Mouse (Mus musculus) kidney, postnatal 0 days (tissue): ENCODE data around the gene Rgs12. TPM values are rescaled to one million over a fixed set of nuclear protein-coding genes. Genes with fewer than 3 reads are reported as not detected.

ENCODE experiments used
- ATAC-seq: fragments of 200-750 bp; cut with Nextera tagmentation; replicated peaks from 2 replicates; pipeline ENCODE4 v1.8.0; 2017; ENCODE audit warnings: low read depth, moderate number of reproducible peaks, moderate TSS enrichment, moderate library complexity; ENCODE audit not compliant: low FRiP score
- DNase-seq: peaks from one replicate; pipeline ENCODE4 v3.0.0-alpha.2; 2016; ENCODE audit warnings: low spot score
- H3K27ac ChIP-seq: fragments of 300-500 bp; sonication (generic); 2 replicates; pipeline ENCODE4 v1.5.1; 2014; ENCODE audit warnings: mild to moderate bottlenecking
- H3K27me3 ChIP-seq: fragments of 300-500 bp; sonication (generic); 2 replicates; pipeline ENCODE4 v1.6.1; 2014; ENCODE audit warnings: low read length, mixed read lengths; ENCODE audit not compliant: insufficient read depth
- H3K36me3 ChIP-seq: fragments of 300-500 bp; sonication (generic); 2 replicates; pipeline ENCODE4 v1.6.1; 2014; ENCODE audit warnings: low read length, mixed read lengths; ENCODE audit not compliant: insufficient read depth
- H3K4me1 ChIP-seq: fragments of 300-500 bp; sonication (generic); replicated peaks from 2 replicates; pipeline ENCODE4 v1.6.1; 2014; ENCODE audit warnings: antibody characterized with exemption, low read length, mixed read lengths; ENCODE audit not compliant: insufficient read depth
- H3K4me2 ChIP-seq: fragments of 300-500 bp; sonication (generic); 2 replicates; pipeline ENCODE4 v1.6.1; 2014; ENCODE audit warnings: mild to moderate bottlenecking, low read length, moderate library complexity, mixed read lengths
- H3K4me3 ChIP-seq: fragments of 300-500 bp; sonication (generic); replicated peaks from 2 replicates; pipeline ENCODE4 v1.5.1; 2014; ENCODE audit warnings: low read depth, low read length
- H3K9ac ChIP-seq: fragments of 300-500 bp; sonication (generic); 2 replicates; pipeline ENCODE4 v1.6.1; 2014; ENCODE audit warnings: low read depth, low read length
- H3K9me3 ChIP-seq: fragments of 300-500 bp; sonication (generic); replicated peaks from 2 replicates; pipeline ENCODE4 v1.6.1; 2016; ENCODE audit warnings: low read length, inconsistent platforms, mixed read lengths
- CTCF ChIP-seq: IDR thresholded peaks from 2 replicates; pipeline ENCODE4 v1.5.1; 2016; ENCODE audit warnings: antibody characterized with exemption, low read depth, mild to moderate bottlenecking, moderate library complexity
- WGBS: fragments of 180-500 bp; shearing (Covaris S2); extraction: QIAGEN DNeasy Blood & Tissue Kit; methylation state at CpG from one replicate; pipeline ENCODE4 v1.1.7; 2014; 5-methylcytosine and 5-hydroxymethylcytosine counted together
- polyA plus RNA-seq: library from polyadenylated mRNA; unstranded; fragments of >200 nt; fragmentation: Nextera tagmentation; extraction: Ambion mirVana; gene quantifications from 2 replicates; pipeline ENCODE4 v1.2.1, GENCODE M21; 2015

Rgs12 gene
- polyA plus RNA-seq, 1 experiment from 2014 or later: 17.5 TPM

GRCm38 (mm10) chr5:34931091-34931490, 18.2 kb upstream of the Rgs12 start:
- TF ChIP-seq CTCF: no peak
- peak overlapping the region; percentile 84 for H3K27ac ChIP-seq
- no peaks in the 10 kb centered on the region for H3K27me3 ChIP-seq
- H3K9ac ChIP-seq: no peak overlapping the region
- no peak overlapping the region for H3K4me3 ChIP-seq
- H3K4me1 ChIP-seq: peaks cover 15% of the 10 kb centered on the region; the same call in 1 of the 2 replicates
- no peak overlapping the region for H3K4me2 ChIP-seq
- 33% methylated on average over 2 of the region's 2 CpGs for WGBS
- no peaks in the 10 kb centered on the region for H3K36me3 ChIP-seq
- peak; percentile 58; the same call in 1 of the 2 replicates for ATAC-seq
- H3K9me3 ChIP-seq: no peaks in the 10 kb centered on the region
- DNase-seq: peak; percentile 50

- DNase-seq (peak; percentile 39), ATAC-seq (0 out of 2 replicates have a peak, but pooled peaks have one; percentile 27)
- Histone ChIP-seq H3K27ac (peak overlapping the region; percentile 84), H3K27me3 (no peaks in the 10 kb centered on the region), H3K4me2 (no peak overlapping the region), H3K9me3 (no peaks in the 10 kb centered on the region), H3K4me1 (peaks cover 15% of the 10 kb centered on the region; the same call in 1 of the 2 replicates), H3K9ac (no peak overlapping the region), H3K4me3 (no peak overlapping the region), H3K36me3 (no peaks in the 10 kb centered on the region)
- no peak for TF ChIP-seq CTCF
- WGBS: 27% methylated on average over 11 of the region's 11 CpGs
Measured at GRCm38 (mm10) chr5:34931516-34932457, 17.5 kb upstream of the Rgs12 start.

GRCm38 (mm10) chr5:34932458-34932806, 16.8 kb upstream of the Rgs12 start:
- TF ChIP-seq CTCF: no peak
- 27% methylated on average over 4 of the region's 4 CpGs for WGBS
- Histone ChIP-seq H3K27ac (peak overlapping the region; percentile 84), H3K4me2 (no peak overlapping the region), H3K4me1 (peaks cover 15% of the 10 kb centered on the region; the same call in 1 of the 2 replicates), H3K9me3 (no peaks in the 10 kb centered on the region), H3K27me3 (no peaks in the 10 kb centered on the region), H3K4me3 (no peak overlapping the region), H3K9ac (no peak overlapping the region), H3K36me3 (no peaks in the 10 kb centered on the region)
- ATAC-seq (0 out of 2 replicates have a peak, but pooled peaks have one; percentile 29), DNase-seq (peak; percentile 63)

GRCm38 (mm10) chr5:34933461-34933860, 15.8 kb upstream of the Rgs12 start:
- peak; percentile 58 for TF ChIP-seq CTCF
- DNase-seq (peak; percentile 19), ATAC-seq (no peak)
- Histone ChIP-seq H3K27me3 (no peaks in the 10 kb centered on the region), H3K9me3 (no peaks in the 10 kb centered on the region), H3K9ac (no peak overlapping the region), H3K27ac (no peak overlapping the region), H3K4me3 (no peak overlapping the region), H3K4me2 (no peak overlapping the region), H3K36me3 (no peaks in the 10 kb centered on the region), H3K4me1 (peaks cover 15% of the 10 kb centered on the region; the same call in 1 of the 2 replicates)
- WGBS: 93% methylated on average over 1 of the region's 1 CpGs

- no peak for ATAC-seq
- H3K9me3 ChIP-seq: no peaks in the 10 kb centered on the region
Measured at GRCm38 (mm10) chr5:34941710-34942470, 7.4 kb upstream of the Rgs12 start.

GRCm38 (mm10) chr5:34943428-34943827, 5.8 kb upstream of the Rgs12 start:
- Histone ChIP-seq H3K9ac (no peak overlapping the region), H3K27me3 (no peaks in the 10 kb centered on the region), H3K4me1 (peaks cover 3% of the 10 kb centered on the region; the same call in 1 of the 2 replicates), H3K9me3 (no peaks in the 10 kb centered on the region), H3K4me2 (no peak overlapping the region), H3K27ac (no peak overlapping the region), H3K4me3 (no peak overlapping the region), H3K36me3 (no peaks in the 10 kb centered on the region)
- no peak for ATAC-seq
- no peak for TF ChIP-seq CTCF
- WGBS: 83% methylated on average over 3 of the region's 3 CpGs
- no peak for DNase-seq

More at GRCm38 (mm10) chr5:34941710-34942470, 7.4 kb upstream of the Rgs12 start:
- Histone ChIP-seq H3K4me3 (no peak overlapping the region), H3K9ac (no peak overlapping the region), H3K36me3 (no peaks in the 10 kb centered on the region), H3K4me2 (no peak overlapping the region), H3K27me3 (no peaks in the 10 kb centered on the region), H3K27ac (no peak overlapping the region), H3K4me1 (no peaks in the 10 kb centered on the region)
- WGBS: 61% methylated on average over 10 of the region's 10 CpGs
- no peak for TF ChIP-seq CTCF
- no peak for DNase-seq
